Mouse (Mus musculus): ENCODE results near the gene Ms4a4d. TPM values are rescaled to one million over a fixed set of nuclear protein-coding genes. Genes with fewer than 3 reads are reported as not detected.

Ms4a4d gene
- polyA plus RNA-seq, 1 experiment from 2014 or later = 0.82 TPM

GRCm38 (mm10) chr19:11601349-11601748 is 64.7 kb downstream of the Ms4a4d start:
- no peaks in the 10 kb centered on the region for H3K9me3 ChIP-seq
- no peaks in the 10 kb centered on the region for H3K27me3 ChIP-seq (replicated peaks; ENCODE audit: low read depth, poor library complexity, severe bottlenecking)
- WGBS = 88% methylated on average over 3 of the region's 3 CpGs
- no peaks in the 10 kb centered on the region for H3K4me1 ChIP-seq
- H3K36me3 ChIP-seq (replicated peaks) = no peaks in the 10 kb centered on the region
- no peak overlapping the region for H3K4me3 ChIP-seq
- no peak for DNase-seq (ENCODE audit: low spot score)
- no peak overlapping the region for H3K27ac ChIP-seq (replicated peaks)

GRCm38 (mm10) chr19:11602026-11602425 is 65.4 kb downstream of the Ms4a4d start:
- no peak for DNase-seq (ENCODE audit: low spot score)
- no peaks in the 10 kb centered on the region for H3K27me3 ChIP-seq (replicated peaks; ENCODE audit: low read depth, poor library complexity, severe bottlenecking)
- no peaks in the 10 kb centered on the region for H3K36me3 ChIP-seq (replicated peaks)
- no peak overlapping the region for H3K27ac ChIP-seq (replicated peaks)
- no peaks in the 10 kb centered on the region for H3K4me1 ChIP-seq
- no peaks in the 10 kb centered on the region for H3K9me3 ChIP-seq
- WGBS = 89% methylated on average over 2 of the region's 2 CpGs
- no peak overlapping the region for H3K4me3 ChIP-seq

- Histone ChIP-seq H3K4me3 (no peak within 1 kb of the TSS), H3K27ac (replicated peaks) (no peak within 1 kb of the TSS), H3K4me1 (no peaks in the 10 kb centered on the region), H3K27me3 (replicated peaks; ENCODE audit: low read depth, poor library complexity, severe bottlenecking) (no peaks in the 10 kb centered on the region), H3K9me3 (no peaks in the 10 kb centered on the region), H3K36me3 (replicated peaks) (no peaks in the 10 kb centered on the region)
- DNase-seq (ENCODE audit: low spot score) = no peak
- WGBS = 95% methylated on average over 2 of the region's 2 CpGs
Measured at GRCm38 (mm10) chr19:11604603-11605002, 68.0 kb downstream of the Ms4a4d start, which contains the start of gene Ms4a6d. Ms4a6d (minus strand) TSS chr19:11604849.

Other genes starting within 250 kb of the Ms4a4d start
- gene Ms4a14, start 222.3 kb upstream of the Ms4a4d start, polyA plus RNA-seq (2016; fragmentation: Nextera tagmentation; extraction: Ambion mirVana) = not detected in 2 replicates
- gene Ms4a7, start 200.7 kb upstream of the Ms4a4d start, polyA plus RNA-seq (2016; fragmentation: Nextera tagmentation; extraction: Ambion mirVana) = 0.55 TPM in 1 of 2 replicates, not detected in the other
- gene Ms4a4a, start 161.3 kb upstream of the Ms4a4d start, polyA plus RNA-seq (2016; fragmentation: Nextera tagmentation; extraction: Ambion mirVana) = 0.93 and 1.9 TPM in 2 replicates
- not detected in 2 replicates for gene Ms4a4c, start 132.0 kb upstream of the Ms4a4d start, polyA plus RNA-seq (2016; fragmentation: Nextera tagmentation; extraction: Ambion mirVana)
- gene Ms4a4b, start 93.2 kb upstream of the Ms4a4d start, polyA plus RNA-seq (2016; fragmentation: Nextera tagmentation; extraction: Ambion mirVana) = not detected in 2 replicates
- gene Ms4a6c, start 67.4 kb upstream of the Ms4a4d start, polyA plus RNA-seq (2016; fragmentation: Nextera tagmentation; extraction: Ambion mirVana) = 1.2 and 1.7 TPM in 2 replicates
- gene Gm8369, start 50.9 kb upstream of the Ms4a4d start, polyA plus RNA-seq (2016; fragmentation: Nextera tagmentation; extraction: Ambion mirVana) = not detected in 2 replicates
- 1.6 and 1.9 TPM in 2 replicates for gene Ms4a6b, start 20.3 kb upstream of the Ms4a4d start, polyA plus RNA-seq (2016; fragmentation: Nextera tagmentation; extraction: Ambion mirVana)
- gene Ms4a6d, start 68.0 kb downstream of the Ms4a4d start, polyA plus RNA-seq (2016; fragmentation: Nextera tagmentation; extraction: Ambion mirVana) = 0.89 and 1.7 TPM in 2 replicates
- gene Ms4a2, start 86.9 kb downstream of the Ms4a4d start, polyA plus RNA-seq (2016; fragmentation: Nextera tagmentation; extraction: Ambion mirVana) = not detected in 2 replicates
- 0.21 and 0.31 TPM in 2 replicates for gene Ms4a3, start 104.0 kb downstream of the Ms4a4d start, polyA plus RNA-seq (2016; fragmentation: Nextera tagmentation; extraction: Ambion mirVana)
- not detected in 2 replicates for gene Oosp2, start 123.8 kb downstream of the Ms4a4d start, polyA plus RNA-seq (2016; fragmentation: Nextera tagmentation; extraction: Ambion mirVana)
- not detected in 2 replicates for gene Oosp1, start 154.3 kb downstream of the Ms4a4d start, polyA plus RNA-seq (2016; fragmentation: Nextera tagmentation; extraction: Ambion mirVana)
- gene Oosp3, start 160.3 kb downstream of the Ms4a4d start, polyA plus RNA-seq (2016; fragmentation: Nextera tagmentation; extraction: Ambion mirVana) = not detected in 2 replicates
- gene Gif, start 210.8 kb downstream of the Ms4a4d start, polyA plus RNA-seq (2016; fragmentation: Nextera tagmentation; extraction: Ambion mirVana) = not detected in 2 replicates
- 58.5 and 59.5 TPM in 2 replicates for gene Mrpl16, start 233.6 kb downstream of the Ms4a4d start, polyA plus RNA-seq (2016; fragmentation: Nextera tagmentation; extraction: Ambion mirVana)

Data from embryonic facial prominence, embryonic 10.5 days (tissue).